In the genomic region with DNA sequence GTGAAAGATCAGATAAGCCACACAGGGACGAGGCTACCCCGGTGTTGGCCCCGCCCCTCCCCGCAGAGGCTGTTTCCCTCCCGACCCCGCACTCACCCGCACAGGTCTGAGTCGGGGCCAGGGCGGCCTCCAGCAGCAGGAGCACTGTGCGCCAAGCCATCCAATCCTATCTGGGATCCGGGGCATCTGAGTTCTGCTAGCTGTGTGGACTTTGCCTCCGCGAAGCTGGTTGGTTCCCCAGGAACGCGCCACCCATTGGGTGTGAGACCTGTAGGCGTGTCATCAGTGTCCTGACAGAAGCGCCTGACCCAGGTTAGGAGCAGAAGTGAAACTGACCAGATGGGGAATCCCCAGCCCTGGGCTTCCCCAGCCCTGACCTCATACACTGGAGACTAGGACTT, we compare ENCODE assay signal across 8 mouse cellular contexts. TPM values are rescaled to one million over a fixed set of nuclear protein-coding genes. Genes with fewer than 3 reads are reported as not detected.
A peak's percentile ranks its signal among the peaks of the same experiment; 100 is the strongest.
DNase-seq lines count a peak whose midpoint lies in the region; ATAC-seq and TF ChIP-seq lines count a peak whose summit lies in the region.

No protein-coding gene starts in this region.

- TF ChIP-seq CTCF in CH12.LX (conservative IDR thresholded peaks at IDR 0.05 in 1 of 2, IDR thresholded peaks at IDR 0.05 in 1 of 2; ENCODE audit: low read depth in 2 of 2, low read length in 2 of 2): no peak
- 0 out of 2 replicates have a peak, but pooled peaks have one; percentile 1 for TF ChIP-seq CTCF in kidney, postnatal 0 days (IDR thresholded peaks at IDR 0.05; ENCODE audit: low read depth)

- no peaks in the 10 kb centered on the region for H3K79me2 ChIP-seq in CH12.LX (replicated peaks; ENCODE audit: control insufficient read depth, extremely low read depth, insufficient read depth, poor library complexity, severe bottlenecking)

- H3K36me3 ChIP-seq in CH12.LX (replicated peaks in 1 of 2; ENCODE audit: control insufficient read depth in 1 of 2, insufficient read depth in 1 of 2, low read length in 1 of 2): peaks cover 0 to 12% of the 10 kb centered on the region in 2 experiments
- H3K36me3 ChIP-seq in embryonic facial prominence, embryonic 15.5 days: no peaks in the 10 kb centered on the region
- H3K36me3 ChIP-seq in heart, embryonic 15.5 days: no peaks in the 10 kb centered on the region
- H3K36me3 ChIP-seq in kidney, postnatal 0 days (ENCODE audit: insufficient read depth, low read length): no peaks in the 10 kb centered on the region

- TF ChIP-seq RAD21 in CH12.LX (IDR thresholded peaks at IDR 0.05; ENCODE audit: low read depth, low read length): no peak

- H3K27ac ChIP-seq in CH12.LX (ENCODE audit: insufficient read depth, low read depth): peak overlapping the region; percentile 16; the same call in 1 of the 2 replicates
- H3K27ac ChIP-seq in embryonic facial prominence, embryonic 15.5 days (replicated peaks): no peak overlapping the region
- no peak overlapping the region for H3K27ac ChIP-seq in heart, embryonic 15.5 days
- H3K27ac ChIP-seq in kidney, postnatal 0 days: no peak overlapping the region

- H3K27me3 ChIP-seq in CH12.LX (replicated peaks): no peaks in the 10 kb centered on the region
- H3K27me3 ChIP-seq in embryonic facial prominence, embryonic 15.5 days: peaks cover 60% of the 10 kb centered on the region
- peaks cover 52% of the 10 kb centered on the region for H3K27me3 ChIP-seq in heart, embryonic 15.5 days
- peaks cover 6% of the 10 kb centered on the region; the same call in 1 of the 2 replicates for H3K27me3 ChIP-seq in kidney, postnatal 0 days (ENCODE audit: insufficient read depth, low read length)

- no peak for ATAC-seq in embryonic facial prominence, embryonic 15.5 days (ENCODE audit: insufficient number of reproducible peaks, low FRiP score, low TSS enrichment, low read depth)
- ATAC-seq in heart, embryonic 15.5 days (replicated peaks; ENCODE audit: insufficient number of reproducible peaks, insufficient read depth, low FRiP score, low read depth): peak; percentile 54
- ATAC-seq in kidney, postnatal 0 days (replicated peaks; ENCODE audit: low FRiP score, low read depth): peak; percentile 87

- peaks cover 6 to 18% of the 10 kb centered on the region in 2 experiments; a peak in 3 of 4 replicates for H3K4me1 ChIP-seq in CH12.LX (ENCODE audit: control insufficient read depth in 1 of 2, insufficient read depth in 2 of 2)
- H3K4me1 ChIP-seq in embryonic facial prominence, embryonic 15.5 days: peaks cover 27% of the 10 kb centered on the region
- peaks cover 27% of the 10 kb centered on the region for H3K4me1 ChIP-seq in heart, embryonic 15.5 days (replicated peaks)
- H3K4me1 ChIP-seq in kidney, postnatal 0 days (replicated peaks; ENCODE audit: insufficient read depth, low read length): peaks cover 10% of the 10 kb centered on the region; the same call in 1 of the 2 replicates

- peak; percentile 99 for DNase-seq in CH12.LX (ENCODE audit: extremely low read depth)
- peak; percentile 82 for DNase-seq in adrenal gland, postnatal 10 days
- DNase-seq in kidney, postnatal 0 days (ENCODE audit: low spot score): peak; percentile 56
- DNase-seq in lung, postnatal 36 days: peak; percentile 94
- DNase-seq in skeletal muscle tissue, adult 2 months (ENCODE audit: low read depth, low spot score): peak; percentile 96
- no peak for DNase-seq in c-Kit-positive CD71-positive TER-119-positive erythroid progenitor cells, embryonic 14.5 days (ENCODE audit: low spot score)

- no peaks in the 10 kb centered on the region for H3K9me3 ChIP-seq in CH12.LX (replicated peaks; ENCODE audit: low read length)
- H3K9me3 ChIP-seq in embryonic facial prominence, embryonic 15.5 days (replicated peaks): no peaks in the 10 kb centered on the region
- H3K9me3 ChIP-seq in heart, embryonic 15.5 days (replicated peaks): no peaks in the 10 kb centered on the region
- no peaks in the 10 kb centered on the region for H3K9me3 ChIP-seq in kidney, postnatal 0 days (replicated peaks; ENCODE audit: low read length)

- dilution Hi-C loops in CH12.LX (cut with MboI; ENCODE audit: extremely low pct_ligation_motif_present, extremely low pct_unique_long_range_greater_than_20kb, low sequenced_read_pairs): no loop called here

- H3K9ac ChIP-seq in CH12.LX (ENCODE audit: insufficient read depth, low read depth): peak overlapping the region; percentile 31
- H3K9ac ChIP-seq in embryonic facial prominence, embryonic 15.5 days: no peak overlapping the region
- peak overlapping the region; percentile 25 for H3K9ac ChIP-seq in heart, embryonic 15.5 days
- H3K9ac ChIP-seq in kidney, postnatal 0 days (ENCODE audit: low read depth, low read length): peak overlapping the region; percentile 50

- no peak overlapping the region for H3K4me2 ChIP-seq in CH12.LX (ENCODE audit: insufficient read depth, low read depth, poor library complexity, severe bottlenecking)
- H3K4me2 ChIP-seq in embryonic facial prominence, embryonic 15.5 days (replicated peaks): peak overlapping the region; percentile 59
- peak overlapping the region; percentile 74 for H3K4me2 ChIP-seq in heart, embryonic 15.5 days
- peak overlapping the region; percentile 75 for H3K4me2 ChIP-seq in kidney, postnatal 0 days (ENCODE audit: low read length)

- peak; percentile 76 for TF ChIP-seq POLR2A in CH12.LX (IDR thresholded peaks at IDR 0.05; ENCODE audit: low read depth, low read length)

- in situ Hi-C loops in CH12.LX (cut with MboI; ENCODE audit: low pct_ligation_motif_present, low pct_unique_long_range_greater_than_20kb, low sequenced_read_pairs): loop anchor here (25.0 kb wide), 1 partner anchor 1484 kb away; a partner anchor contains a TSS

- TF ChIP-seq EP300 in CH12.LX (IDR thresholded peaks at IDR 0.05; ENCODE audit: low read length): peak; percentile 93

- 0% methylated on average over 17 of the region's 17 CpGs for WGBS in embryonic facial prominence, embryonic 15.5 days
- under 1% methylated on average over 17 of the region's 17 CpGs for WGBS in heart, embryonic 15.5 days
- WGBS in kidney, postnatal 0 days: 2% methylated on average over 15 of the region's 17 CpGs

- H3K4me3 ChIP-seq in CH12.LX (replicated peaks in 1 of 3; ENCODE audit: low read depth in 2 of 3, low read length in 2 of 3, poor library complexity in 1 of 3): peak overlapping the region; percentile 52 to 70 (median 69)
- H3K4me3 ChIP-seq in embryonic facial prominence, embryonic 15.5 days (replicated peaks): peak overlapping the region; percentile 37
- H3K4me3 ChIP-seq in heart, embryonic 15.5 days: peak overlapping the region; percentile 48
- H3K4me3 ChIP-seq in kidney, postnatal 0 days (replicated peaks; ENCODE audit: low read depth, low read length): peak overlapping the region; percentile 38

TF ChIP-seq in CH12.LX, 34 proteins besides CTCF, POLR2A, EP300 and RAD21 (continues in another document):
- TF ChIP-seq ETS1 (conservative IDR thresholded peaks at IDR 0.05; ENCODE audit: low read depth, low read length) (peak; percentile 95), MXI1 (IDR thresholded peaks at IDR 0.05; ENCODE audit: low read depth, low read length) (no peak; the same call in 1 of the 2 replicates), SMC3 (IDR thresholded peaks at IDR 0.05; ENCODE audit: low read depth, low read length) (no peak), MAFK (IDR thresholded peaks at IDR 0.05; ENCODE audit: insufficient replicate concordance, low read length) (no peak)

RNA-seq across cellular contexts. Expression of a gene that starts 21.5 kb away (rescaled TPM):
- total RNA-seq in CH12.LX (2012; rRNA removed) (1,488 and 1,753 TPM in 2 replicates), CH12.LX (2014; rRNA removed) (1,386 and 1,734 TPM in 2 replicates)
- polyA plus RNA-seq in CH12.LX (2012; ENCODE audit: insufficient read length, low read depth): 2,472 and 2,496 TPM in 2 replicates
- 100 to 1,000 TPM; 204 to 217 TPM for total RNA-seq in adrenal gland, postnatal 10 days (2021)
- polyA plus RNA-seq in embryonic facial prominence, embryonic 15.5 days (2015; fragmentation: Nextera tagmentation; extraction: Ambion mirVana): 29.0 and 31.1 TPM in 2 replicates
- 37.4 and 80.9 TPM in 2 replicates for polyA plus RNA-seq in heart, embryonic 15.5 days (2015; fragmentation: Nextera tagmentation; extraction: Ambion mirVana)
- 76.0 and 82.2 TPM in 2 replicates for polyA plus RNA-seq in kidney, postnatal 0 days (2015; fragmentation: Nextera tagmentation; extraction: Ambion mirVana)

RNA-seq across cellular contexts. Expression of a gene that starts 22.8 kb away (rescaled TPM):
- total RNA-seq in CH12.LX (2012; rRNA removed) (302 and 359 TPM in 2 replicates), CH12.LX (2014; rRNA removed) (205 and 246 TPM in 2 replicates)
- 913 and 991 TPM in 2 replicates for polyA plus RNA-seq in CH12.LX (2012; ENCODE audit: insufficient read length, low read depth)
- 100 to 1,000 TPM; 943 to 952 TPM for total RNA-seq in adrenal gland, postnatal 10 days (2021)
- 1,731 and 1,878 TPM in 2 replicates for polyA plus RNA-seq in embryonic facial prominence, embryonic 15.5 days (2015; fragmentation: Nextera tagmentation; extraction: Ambion mirVana)
- polyA plus RNA-seq in heart, embryonic 15.5 days (2015; fragmentation: Nextera tagmentation; extraction: Ambion mirVana): 847 and 935 TPM in 2 replicates
- polyA plus RNA-seq in kidney, postnatal 0 days (2015; fragmentation: Nextera tagmentation; extraction: Ambion mirVana): 2,059 and 2,304 TPM in 2 replicates

RNA-seq across cellular contexts. Expression of a gene that starts 23.0 kb away (rescaled TPM):
- total RNA-seq in CH12.LX (2012; rRNA removed) (38.2 and 39.9 TPM in 2 replicates), CH12.LX (2014; rRNA removed) (34.3 and 40.6 TPM in 2 replicates)
- polyA plus RNA-seq in CH12.LX (2012; ENCODE audit: insufficient read length, low read depth): 73.6 and 76.1 TPM in 2 replicates
- total RNA-seq in adrenal gland, postnatal 10 days (2021): 10 to 100 TPM; 38.8 to 51.4 TPM
- polyA plus RNA-seq in embryonic facial prominence, embryonic 15.5 days (2015; fragmentation: Nextera tagmentation; extraction: Ambion mirVana): 48.9 and 57.2 TPM in 2 replicates
- 35.5 and 44.7 TPM in 2 replicates for polyA plus RNA-seq in heart, embryonic 15.5 days (2015; fragmentation: Nextera tagmentation; extraction: Ambion mirVana)
- 37.7 and 40.7 TPM in 2 replicates for polyA plus RNA-seq in kidney, postnatal 0 days (2015; fragmentation: Nextera tagmentation; extraction: Ambion mirVana)

RNA-seq across cellular contexts. Expression of a gene that starts 27.3 kb away (rescaled TPM):
- total RNA-seq in CH12.LX (2012; rRNA removed) (3.7 and 4.5 TPM in 2 replicates), CH12.LX (2014; rRNA removed) (4.2 and 5.2 TPM in 2 replicates)
- polyA plus RNA-seq in CH12.LX (2012; ENCODE audit: insufficient read length, low read depth): 4.6 and 6.2 TPM in 2 replicates
- total RNA-seq in adrenal gland, postnatal 10 days (2021): 1 to 10 TPM; 4.8 to 5.8 TPM
- 6.0 and 8.5 TPM in 2 replicates for polyA plus RNA-seq in embryonic facial prominence, embryonic 15.5 days (2015; fragmentation: Nextera tagmentation; extraction: Ambion mirVana)
- polyA plus RNA-seq in heart, embryonic 15.5 days (2015; fragmentation: Nextera tagmentation; extraction: Ambion mirVana): 5.1 and 6.5 TPM in 2 replicates
- polyA plus RNA-seq in kidney, postnatal 0 days (2015; fragmentation: Nextera tagmentation; extraction: Ambion mirVana): 6.7 and 8.1 TPM in 2 replicates

RNA-seq across cellular contexts. Expression of a gene that starts 38.2 kb away (rescaled TPM):
- total RNA-seq in CH12.LX (2012; rRNA removed) (49.7 and 64.5 TPM in 2 replicates), CH12.LX (2014; rRNA removed) (36.8 and 39.8 TPM in 2 replicates)
- polyA plus RNA-seq in CH12.LX (2012; ENCODE audit: insufficient read length, low read depth): 69.4 and 72.4 TPM in 2 replicates
- total RNA-seq in adrenal gland, postnatal 10 days (2021): 10 to 100 TPM; 28.4 to 29.7 TPM
- 36.2 and 36.5 TPM in 2 replicates for polyA plus RNA-seq in embryonic facial prominence, embryonic 15.5 days (2015; fragmentation: Nextera tagmentation; extraction: Ambion mirVana)
- 16.3 and 24.1 TPM in 2 replicates for polyA plus RNA-seq in heart, embryonic 15.5 days (2015; fragmentation: Nextera tagmentation; extraction: Ambion mirVana)
- 20.1 and 20.3 TPM in 2 replicates for polyA plus RNA-seq in kidney, postnatal 0 days (2015; fragmentation: Nextera tagmentation; extraction: Ambion mirVana)

Comparison
In these comparisons a context has a peak if more than half of its experiments do, and no peak if none do; other contexts are left out.
1. RNA of a gene that starts 21.5 kb away (polyA plus RNA-seq): 2,472 to 2,496 TPM in CH12.LX; 76.0 to 82.2 TPM in kidney, postnatal 0 days, 37.4 to 80.9 TPM in heart, embryonic 15.5 days and 29.0 to 31.1 TPM in embryonic facial prominence, embryonic 15.5 days; every median in the first group is over 10 times any median in the second.
2. Peak in every context shown above with its lines, with median percentiles within 50 percentile points of each other: H3K4me3 ChIP-seq.